Mouse (Mus musculus): Measurements from ENCODE around the gene Pi4k2a. TPM values are rescaled to one million over a fixed set of nuclear protein-coding genes. Genes with fewer than 3 reads are reported as not detected.

Gene Pi4k2a
- polyA plus RNA-seq, 1 experiment, result 44.6 TPM

DNA sequence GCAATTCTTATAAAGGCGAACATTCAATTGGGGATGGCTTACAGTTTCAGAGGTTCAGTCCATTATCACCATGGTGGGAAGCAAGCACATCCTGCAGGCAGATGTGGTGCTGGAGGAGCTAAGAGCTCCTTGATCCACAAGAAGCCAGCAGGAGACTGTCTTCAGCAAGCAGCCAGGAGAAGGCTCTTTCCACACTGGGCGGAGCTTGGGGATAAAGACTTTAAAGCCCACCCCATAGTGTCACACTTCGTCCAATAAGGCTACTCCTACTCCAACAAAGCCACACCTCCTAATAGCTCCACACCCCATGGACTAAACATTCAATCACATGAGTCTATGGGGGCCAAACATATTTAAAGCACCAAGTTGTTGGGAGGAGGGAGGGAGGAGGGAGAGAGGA, 51.7 kb downstream of the Pi4k2a start:
- no peak overlapping the region for H3K27ac ChIP-seq (ENCODE audit: insufficient read depth, low read depth, low read length)
- H3K4me1 ChIP-seq (ENCODE audit: control insufficient read depth, insufficient read depth, low read length), result peaks cover 26% of the 10 kb centered on the region
- no peak overlapping the region for H3K4me3 ChIP-seq (ENCODE audit: insufficient read depth, low read length)
- no peak for TF ChIP-seq POLR2A (IDR thresholded peaks at IDR 0.05; ENCODE audit: borderline replicate concordance, low read depth, low read length)
- no peak for TF ChIP-seq CTCF (IDR thresholded peaks at IDR 0.05; ENCODE audit: low read depth, low read length)

- TF ChIP-seq CTCF (IDR thresholded peaks at IDR 0.05; ENCODE audit: low read depth, low read length), result no peak
- no peak for TF ChIP-seq POLR2A (IDR thresholded peaks at IDR 0.05; ENCODE audit: borderline replicate concordance, low read depth, low read length)
- no peak overlapping the region for H3K27ac ChIP-seq (ENCODE audit: insufficient read depth, low read depth, low read length)
Measured at GRCm38 (mm10) chr19:42142757-42143156, 52.5 kb downstream of the Pi4k2a start.

DNA sequence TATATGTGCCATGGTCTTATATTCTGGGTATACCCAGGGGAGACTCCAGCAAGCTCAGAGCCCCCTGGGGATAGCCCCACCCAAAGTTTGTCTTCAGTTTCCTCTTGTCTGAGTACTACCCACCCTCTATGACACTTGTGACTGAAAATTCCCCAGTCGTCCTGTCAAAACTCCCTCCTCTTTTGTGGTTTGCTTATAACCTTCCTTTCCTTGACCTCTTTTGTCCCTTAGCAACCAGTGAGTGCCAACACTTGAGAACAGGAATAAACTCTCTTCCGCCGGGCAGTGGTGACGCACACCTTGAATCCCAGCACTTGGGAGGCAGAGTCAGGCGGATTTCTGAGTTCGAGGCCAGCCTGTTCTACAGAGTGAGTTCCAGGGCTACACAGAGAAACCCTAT, 53.8 kb downstream of the Pi4k2a start:
- TF ChIP-seq POLR2A (IDR thresholded peaks at IDR 0.05; ENCODE audit: borderline replicate concordance, low read depth, low read length), result no peak
- TF ChIP-seq CTCF (IDR thresholded peaks at IDR 0.05; ENCODE audit: low read depth, low read length), result no peak
- H3K27ac ChIP-seq (ENCODE audit: insufficient read depth, low read depth, low read length), result no peak overlapping the region
- peaks cover 33% of the 10 kb centered on the region for H3K4me1 ChIP-seq (ENCODE audit: control insufficient read depth, insufficient read depth, low read length)
- H3K4me3 ChIP-seq (ENCODE audit: insufficient read depth, low read length), result no peak overlapping the region

More at GRCm38 (mm10) chr19:42142757-42143156, 52.5 kb downstream of the Pi4k2a start:
- H3K4me1 ChIP-seq (ENCODE audit: control insufficient read depth, insufficient read depth, low read length), result peaks cover 28% of the 10 kb centered on the region
- H3K4me3 ChIP-seq (ENCODE audit: insufficient read depth, low read length), result no peak overlapping the region

- H3K4me3 ChIP-seq (ENCODE audit: insufficient read depth, low read length), result no peak overlapping the region
- peaks cover 38% of the 10 kb centered on the region for H3K4me1 ChIP-seq (ENCODE audit: control insufficient read depth, insufficient read depth, low read length)
- peak; percentile 66 for TF ChIP-seq CTCF (IDR thresholded peaks at IDR 0.05; ENCODE audit: low read depth, low read length)
- no peak for TF ChIP-seq POLR2A (IDR thresholded peaks at IDR 0.05; ENCODE audit: borderline replicate concordance, low read depth, low read length)
- no peak overlapping the region for H3K27ac ChIP-seq (ENCODE audit: insufficient read depth, low read depth, low read length)
Measured at GRCm38 (mm10) chr19:42144541-42145167, 54.4 kb downstream of the Pi4k2a start.

DNA sequence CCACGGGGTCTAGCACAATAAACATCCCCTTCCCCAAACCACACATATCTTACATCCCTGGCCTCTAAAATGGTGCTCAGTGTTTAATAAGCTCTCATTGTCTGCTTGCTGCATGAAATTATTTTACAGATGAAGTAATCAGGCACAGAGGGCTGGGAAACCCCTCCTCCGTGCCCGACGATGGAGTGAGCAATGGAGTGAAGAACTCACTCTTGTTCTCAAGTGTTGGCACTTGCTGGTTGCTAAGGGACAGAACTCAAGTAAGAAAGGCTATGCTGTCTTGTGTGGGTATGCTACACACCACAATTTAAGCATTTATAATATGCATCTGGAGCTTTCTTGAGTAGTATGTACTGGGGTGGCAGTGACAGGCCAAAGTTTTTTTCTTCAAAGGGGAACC, 54.9 kb downstream of the Pi4k2a start:
- no peak overlapping the region for H3K4me3 ChIP-seq (ENCODE audit: insufficient read depth, low read length)
- peaks cover 40% of the 10 kb centered on the region for H3K4me1 ChIP-seq (ENCODE audit: control insufficient read depth, insufficient read depth, low read length)
- H3K27ac ChIP-seq (ENCODE audit: insufficient read depth, low read depth, low read length), result no peak overlapping the region
- TF ChIP-seq CTCF (IDR thresholded peaks at IDR 0.05; ENCODE audit: low read depth, low read length) (no peak), POLR2A (IDR thresholded peaks at IDR 0.05; ENCODE audit: borderline replicate concordance, low read depth, low read length) (no peak)

GRCm38 (mm10) chr19:42145731-42146130, 55.5 kb downstream of the Pi4k2a start:
- Histone ChIP-seq H3K4me1 (ENCODE audit: control insufficient read depth, insufficient read depth, low read length) (peaks cover 40% of the 10 kb centered on the region), H3K4me3 (ENCODE audit: insufficient read depth, low read length) (no peak overlapping the region), H3K27ac (ENCODE audit: insufficient read depth, low read depth, low read length) (no peak overlapping the region)
- TF ChIP-seq CTCF (IDR thresholded peaks at IDR 0.05; ENCODE audit: low read depth, low read length) (no peak), POLR2A (IDR thresholded peaks at IDR 0.05; ENCODE audit: borderline replicate concordance, low read depth, low read length) (no peak)

- Histone ChIP-seq H3K4me3 (ENCODE audit: insufficient read depth, low read length) (no peak overlapping the region), H3K4me1 (ENCODE audit: control insufficient read depth, insufficient read depth, low read length) (peaks cover 40% of the 10 kb centered on the region), H3K27ac (ENCODE audit: insufficient read depth, low read depth, low read length) (peak overlapping the region; percentile 15)
- TF ChIP-seq CTCF (IDR thresholded peaks at IDR 0.05; ENCODE audit: low read depth, low read length) (no peak), POLR2A (IDR thresholded peaks at IDR 0.05; ENCODE audit: borderline replicate concordance, low read depth, low read length) (no peak)
Measured at GRCm38 (mm10) chr19:42146276-42147010, 56.2 kb downstream of the Pi4k2a start.

GRCm38 (mm10) chr19:42147170-42147768, 57.0 kb downstream of the Pi4k2a start, which contains the start of gene Marveld1:
Marveld1 (plus strand) TSS chr19:42147400.
- Histone ChIP-seq H3K4me3 (ENCODE audit: insufficient read depth, low read length) (peak within 1 kb of the TSS; percentile 92), H3K27ac (ENCODE audit: insufficient read depth, low read depth, low read length) (peak within 1 kb of the TSS; percentile 54), H3K4me1 (ENCODE audit: control insufficient read depth, insufficient read depth, low read length) (peaks cover 40% of the 10 kb centered on the region)
- TF ChIP-seq POLR2A (IDR thresholded peaks at IDR 0.05; ENCODE audit: borderline replicate concordance, low read depth, low read length) (no peak), CTCF (IDR thresholded peaks at IDR 0.05; ENCODE audit: low read depth, low read length) (no peak)

DNA sequence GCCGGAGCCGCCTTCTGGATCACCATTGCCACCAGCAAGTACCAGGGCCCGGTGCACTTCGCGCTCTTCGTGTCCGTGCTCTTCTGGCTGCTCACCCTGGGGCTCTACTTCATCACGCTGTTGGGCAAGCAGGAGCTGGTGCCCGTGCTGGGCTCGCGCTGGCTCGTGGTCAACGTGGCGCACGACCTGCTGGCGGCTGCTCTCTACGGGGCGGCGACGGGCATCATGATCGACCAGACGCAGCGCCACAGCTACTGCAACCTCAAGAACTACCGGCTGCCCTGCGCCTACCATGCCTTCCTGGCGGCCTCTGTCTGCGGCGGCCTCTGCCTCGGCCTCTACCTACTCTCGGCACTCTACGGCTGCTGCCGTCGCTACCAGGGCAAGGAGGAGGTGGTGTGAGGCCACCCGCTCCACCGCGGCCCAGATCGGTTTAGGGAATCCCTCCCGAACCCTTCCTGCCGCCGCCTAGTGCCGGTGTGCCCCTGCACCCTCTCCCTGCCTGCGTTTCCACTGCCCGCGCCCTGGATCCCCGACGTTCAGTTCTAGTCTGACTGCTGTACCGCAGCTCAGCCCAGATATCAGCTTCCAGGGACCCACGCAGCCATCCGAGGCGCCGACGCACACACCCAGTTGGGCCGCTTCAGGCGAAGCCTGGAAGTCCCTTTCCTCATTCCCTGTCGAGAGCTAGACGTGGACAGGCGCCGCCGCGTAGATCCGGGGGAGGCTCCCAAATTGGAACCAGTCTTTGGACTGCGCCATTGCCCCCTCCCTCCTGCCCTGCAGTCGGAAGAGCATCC, 57.7 kb downstream of the Pi4k2a start:
- Histone ChIP-seq H3K27ac (ENCODE audit: insufficient read depth, low read depth, low read length) (peak overlapping the region; percentile 54), H3K4me1 (ENCODE audit: control insufficient read depth, insufficient read depth, low read length) (peaks cover 40% of the 10 kb centered on the region), H3K4me3 (ENCODE audit: insufficient read depth, low read length) (peak overlapping the region; percentile 92)

More for the DNA sequence above, 57.7 kb downstream of the Pi4k2a start:
- TF ChIP-seq POLR2A (IDR thresholded peaks at IDR 0.05; ENCODE audit: borderline replicate concordance, low read depth, low read length) (no peak), CTCF (IDR thresholded peaks at IDR 0.05; ENCODE audit: low read depth, low read length) (no peak)

Data from bone marrow macrophage, adult 2 months (primary cell).